Mouse (Mus musculus) cerebellum, postnatal 25 days (tissue): ENCODE results near the gene Tm6sf2.
A peak's percentile ranks its signal among the peaks of the same experiment; 100 is the strongest.

Source experiments
- DNase-seq, 2 experiments: peaks; one replicate each; pipeline ENCODE4 v3.0.0; 2021; ENCODE audit warnings: mixed read lengths in 2 of 2

The Tm6sf2 gene

GRCm38 (mm10) chr8:70089296-70089960, 16.7 kb downstream of the Tm6sf2 start:
- no peak for DNase-seq

GRCm38 (mm10) chr8:70092786-70093185, 20.1 kb downstream of the Tm6sf2 start:
- DNase-seq = no peak

GRCm38 (mm10) chr8:70099276-70099675, 26.6 kb downstream of the Tm6sf2 start:
- no peak for DNase-seq

GRCm38 (mm10) chr8:70100241-70100640, 27.5 kb downstream of the Tm6sf2 start:
- DNase-seq = no peak

GRCm38 (mm10) chr8:70104506-70104905, 31.8 kb downstream of the Tm6sf2 start:
- DNase-seq = peak; percentile 55 to 73

- no peak for DNase-seq
Measured at GRCm38 (mm10) chr8:70104922-70105321, 32.2 kb downstream of the Tm6sf2 start.

GRCm38 (mm10) chr8:70110451-70110850, 37.7 kb downstream of the Tm6sf2 start:
- no peak for DNase-seq

GRCm38 (mm10) chr8:70111192-70111795, 38.6 kb downstream of the Tm6sf2 start:
- DNase-seq = no peak

GRCm38 (mm10) chr8:70112401-70113016, 39.8 kb downstream of the Tm6sf2 start:
- no peak for DNase-seq

GRCm38 (mm10) chr8:70114488-70114887, 41.8 kb downstream of the Tm6sf2 start:
- DNase-seq = no peak

- DNase-seq = no peak
Measured at GRCm38 (mm10) chr8:70114892-70115291, 42.2 kb downstream of the Tm6sf2 start.

GRCm38 (mm10) chr8:70117611-70118010, 44.9 kb downstream of the Tm6sf2 start:
- no peak for DNase-seq

- no peak for DNase-seq
Measured at GRCm38 (mm10) chr8:70118726-70119700, 46.3 kb downstream of the Tm6sf2 start.

- DNase-seq = peak; percentile 92 to 94
Measured at GRCm38 (mm10) chr8:70120667-70121066, 47.9 kb downstream of the Tm6sf2 start, which contains the start of gene Ncan. Gene Ncan, minus strand, starts transcription at chr8:70120873.

GRCm38 (mm10) chr8:70122863-70123262, 50.1 kb downstream of the Tm6sf2 start:
- DNase-seq = peak in 1 of 2 experiments; percentile 36

- no peak for DNase-seq
Measured at GRCm38 (mm10) chr8:70124992-70125391, 52.3 kb downstream of the Tm6sf2 start.

GRCm38 (mm10) chr8:70128435-70128834, 55.7 kb downstream of the Tm6sf2 start:
- DNase-seq = peak; percentile 41 to 60

GRCm38 (mm10) chr8:70129309-70129952, 56.7 kb downstream of the Tm6sf2 start:
- peak; percentile 50 to 71 for DNase-seq
